Mouse (Mus musculus): ENCODE measurements at regions not wholly inside any gene's neighbourhood (a gene's known extent, or its start where the extent isn't known, plus 50 kb on each side); places are given as distances from the start of the nearest gene placed in this dataset.

DNA sequence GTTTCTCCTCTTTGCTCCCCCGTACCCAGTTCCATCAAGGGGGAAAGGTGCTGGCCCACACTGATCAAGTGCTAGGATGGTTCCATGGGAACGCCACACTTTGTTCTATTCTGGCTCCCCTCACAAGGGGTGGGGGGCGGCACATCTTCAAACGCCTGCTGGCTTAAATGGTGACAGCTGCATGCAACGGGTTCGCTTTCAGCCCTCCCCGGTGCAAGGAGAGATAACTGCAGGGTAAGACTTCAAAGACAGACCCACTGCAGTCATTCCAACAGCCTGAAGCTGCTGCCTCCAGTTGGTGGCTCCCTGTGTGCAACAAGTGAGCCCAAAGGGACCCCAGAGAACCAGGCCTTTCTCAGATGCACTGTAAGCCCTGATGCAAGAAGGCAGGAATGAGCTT lies 173.9 kb upstream of the Lef1 start:
- H3K27ac ChIP-seq, result peak overlapping the region; percentile 8; the same call in 1 of the 2 replicates
- H3K4me2 ChIP-seq, result no peak overlapping the region; the same call in 1 of the 2 replicates
- no peak overlapping the region for H3K9ac ChIP-seq (replicated peaks)
- H3K36me3 ChIP-seq, result no peaks in the 10 kb centered on the region
- 20% methylated on average over 7 of the region's 7 CpGs for WGBS
- no peaks in the 10 kb centered on the region; the same call in 1 of the 2 replicates for H3K27me3 ChIP-seq
- peaks cover 21% of the 10 kb centered on the region for H3K4me1 ChIP-seq (replicated peaks)
- ATAC-seq (ENCODE audit: insufficient number of reproducible peaks, insufficient read depth, low FRiP score, low TSS enrichment, low read depth), result no peak
- H3K4me3 ChIP-seq (replicated peaks), result no peak overlapping the region
- no peaks in the 10 kb centered on the region for H3K9me3 ChIP-seq

DNA sequence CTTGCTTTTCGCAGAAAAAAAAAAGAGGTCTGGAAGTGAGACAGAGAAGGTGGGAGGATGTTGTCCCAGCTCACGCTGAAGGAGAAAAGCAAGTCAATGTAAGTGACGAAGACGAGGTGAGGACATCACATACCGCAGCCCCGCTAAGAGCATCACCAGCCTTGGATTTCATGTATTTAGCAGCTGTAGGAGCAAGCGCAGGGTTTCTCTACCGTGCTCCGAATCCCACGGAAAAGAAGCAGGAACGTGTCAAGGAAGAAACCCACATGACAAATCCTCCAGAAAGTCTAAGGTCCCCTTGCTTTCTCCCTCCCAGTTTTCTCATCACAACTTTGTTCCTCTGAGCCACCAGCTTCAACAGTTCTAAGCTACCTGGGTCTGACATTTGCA lies 174.3 kb upstream of the Lef1 start:
- 52% methylated on average over 11 of the region's 11 CpGs for WGBS
- Histone ChIP-seq H3K4me2 (peak overlapping the region; percentile 19; the same call in 1 of the 2 replicates), H3K4me1 (replicated peaks) (peaks cover 23% of the 10 kb centered on the region), H3K27me3 (no peaks in the 10 kb centered on the region; the same call in 1 of the 2 replicates), H3K27ac (peak overlapping the region; percentile 8), H3K9me3 (no peaks in the 10 kb centered on the region), H3K9ac (replicated peaks) (no peak overlapping the region), H3K4me3 (replicated peaks) (no peak overlapping the region), H3K36me3 (no peaks in the 10 kb centered on the region)
- ATAC-seq (ENCODE audit: insufficient number of reproducible peaks, insufficient read depth, low FRiP score, low TSS enrichment, low read depth), result no peak

DNA sequence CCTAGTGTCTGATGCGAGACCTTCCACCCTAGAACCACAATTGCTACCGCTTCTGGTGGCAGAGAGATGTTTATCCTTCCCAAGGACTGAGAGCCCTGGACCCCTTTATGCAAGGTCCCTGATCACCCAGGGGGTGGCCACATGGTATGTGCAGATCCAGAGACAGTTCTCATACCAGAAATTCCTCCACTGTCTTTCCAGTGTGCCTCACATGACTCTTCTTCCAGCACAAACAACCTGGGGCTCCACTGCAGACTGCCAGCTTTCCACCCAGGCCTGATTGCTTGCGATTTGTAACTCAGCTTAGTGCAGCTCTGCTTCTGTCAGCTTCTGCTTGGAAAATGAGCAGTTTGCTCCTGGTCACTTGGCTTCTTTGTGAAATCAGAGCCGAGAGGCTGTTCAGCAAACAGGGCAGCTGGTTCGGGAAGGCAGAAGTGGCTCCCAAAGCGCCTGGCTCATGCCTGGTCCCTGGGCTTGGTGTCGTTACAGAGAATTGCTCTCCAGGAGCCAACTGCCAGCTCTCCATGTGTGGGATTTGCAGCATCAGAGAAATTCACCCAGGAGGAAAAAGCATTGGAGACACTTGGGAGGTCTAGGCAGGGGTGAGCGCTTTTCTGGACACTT lies 174.9 kb upstream of the Lef1 start:
- ATAC-seq (ENCODE audit: insufficient number of reproducible peaks, insufficient read depth, low FRiP score, low TSS enrichment, low read depth), result no peak
- Histone ChIP-seq H3K4me2 (peak overlapping the region; percentile 19; the same call in 1 of the 2 replicates), H3K27ac (peak overlapping the region; percentile 8), H3K4me1 (replicated peaks) (peaks cover 23% of the 10 kb centered on the region), H3K9ac (replicated peaks) (no peak overlapping the region), H3K36me3 (no peaks in the 10 kb centered on the region), H3K4me3 (replicated peaks) (no peak overlapping the region), H3K9me3 (no peaks in the 10 kb centered on the region), H3K27me3 (no peaks in the 10 kb centered on the region; the same call in 1 of the 2 replicates)
- 38% methylated on average over 8 of the region's 8 CpGs for WGBS

DNA sequence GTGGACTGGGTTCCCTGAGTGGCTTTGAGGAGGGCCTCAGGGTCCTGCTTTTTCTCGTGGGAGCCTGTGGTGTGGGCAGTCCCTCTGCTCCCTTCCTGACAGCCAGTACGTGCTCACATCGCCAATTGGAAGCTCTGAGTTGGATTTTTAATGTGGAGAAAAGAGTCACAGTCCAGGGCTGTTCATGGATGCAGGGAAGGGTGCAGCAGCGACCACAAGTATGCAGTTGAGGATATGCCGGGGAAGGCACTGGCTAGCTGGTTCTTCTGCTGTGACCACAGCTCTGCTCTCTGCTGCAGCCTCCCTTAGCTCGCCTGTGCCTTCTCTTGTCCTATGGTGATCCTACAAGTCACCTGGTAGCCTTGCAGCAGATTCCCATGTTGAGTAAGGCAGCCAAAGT lies 177.5 kb upstream of the Lef1 start:
- WGBS, result 67% methylated on average over 6 of the region's 6 CpGs
- H3K27ac ChIP-seq, result no peak overlapping the region
- ATAC-seq (ENCODE audit: insufficient number of reproducible peaks, insufficient read depth, low FRiP score, low TSS enrichment, low read depth), result no peak

DNA sequence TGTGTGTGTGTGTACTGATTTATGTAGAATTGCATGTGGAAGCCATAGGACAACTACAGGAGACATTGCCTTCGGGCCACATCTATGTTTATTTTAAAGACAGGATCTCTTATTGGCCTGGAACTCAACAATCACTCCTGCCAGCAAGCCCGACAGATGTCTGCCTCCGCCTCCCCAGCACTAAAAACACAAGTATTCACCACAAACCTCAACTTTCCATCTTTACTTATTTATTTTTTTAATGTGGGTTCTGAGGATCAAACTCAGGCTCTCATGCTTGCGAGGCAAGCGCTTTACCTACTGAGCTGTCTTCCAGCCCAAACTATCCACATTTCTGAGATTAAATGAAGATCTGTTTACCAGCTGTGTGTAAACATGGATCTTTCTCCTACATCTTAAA lies 178.0 kb upstream of the Lef1 start:
- Histone ChIP-seq H3K27ac (no peak overlapping the region), H3K9ac (replicated peaks) (no peak overlapping the region), H3K9me3 (no peaks in the 10 kb centered on the region), H3K27me3 (no peaks in the 10 kb centered on the region; the same call in 1 of the 2 replicates), H3K4me1 (replicated peaks) (peaks cover 23% of the 10 kb centered on the region), H3K4me2 (no peak overlapping the region), H3K36me3 (no peaks in the 10 kb centered on the region), H3K4me3 (replicated peaks) (no peak overlapping the region)
- no peak for ATAC-seq (ENCODE audit: insufficient number of reproducible peaks, insufficient read depth, low FRiP score, low TSS enrichment, low read depth)
- 80% methylated on average over 5 of the region's 5 CpGs for WGBS

More for the DNA sequence above, 177.5 kb upstream of the Lef1 start:
- Histone ChIP-seq H3K9ac (replicated peaks) (no peak overlapping the region), H3K4me3 (replicated peaks) (no peak overlapping the region), H3K27me3 (no peaks in the 10 kb centered on the region; the same call in 1 of the 2 replicates), H3K4me1 (replicated peaks) (peaks cover 23% of the 10 kb centered on the region), H3K4me2 (no peak overlapping the region), H3K9me3 (no peaks in the 10 kb centered on the region), H3K36me3 (no peaks in the 10 kb centered on the region)

DNA sequence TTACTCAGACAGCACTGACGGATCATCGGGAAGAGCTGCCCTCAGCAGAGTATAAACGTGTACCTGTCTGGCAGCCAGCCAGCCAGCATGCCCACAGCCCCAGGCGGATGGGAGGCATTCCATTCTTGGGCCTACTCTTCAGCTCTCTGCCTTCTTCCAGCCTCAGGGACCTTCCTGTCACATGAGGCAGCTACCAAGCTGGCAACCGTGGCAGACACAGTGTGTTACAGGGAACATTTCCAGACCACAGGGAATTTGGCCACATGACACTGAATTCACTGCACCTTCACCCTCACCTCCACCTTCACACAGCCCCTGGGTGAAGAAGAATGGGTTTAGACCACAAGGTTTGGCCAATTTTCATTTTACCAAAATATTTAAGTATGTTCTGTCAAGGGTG lies 185.3 kb upstream of the Lef1 start:
- H3K9me3 ChIP-seq, result peaks cover 4% of the 10 kb centered on the region; the same call in 1 of the 2 replicates
- WGBS, result 57% methylated on average over 5 of the region's 5 CpGs
- H3K4me3 ChIP-seq (replicated peaks), result no peak overlapping the region
- no peak overlapping the region for H3K27ac ChIP-seq
- no peak overlapping the region for H3K9ac ChIP-seq (replicated peaks)
- H3K36me3 ChIP-seq, result no peaks in the 10 kb centered on the region
- peaks cover 8% of the 10 kb centered on the region for H3K27me3 ChIP-seq
- peak; percentile 48; the same call in 1 of the 2 replicates for ATAC-seq (ENCODE audit: insufficient number of reproducible peaks, insufficient read depth, low FRiP score, low TSS enrichment, low read depth)
- H3K4me1 ChIP-seq (replicated peaks), result peaks cover 14% of the 10 kb centered on the region
- H3K4me2 ChIP-seq, result no peak overlapping the region

DNA sequence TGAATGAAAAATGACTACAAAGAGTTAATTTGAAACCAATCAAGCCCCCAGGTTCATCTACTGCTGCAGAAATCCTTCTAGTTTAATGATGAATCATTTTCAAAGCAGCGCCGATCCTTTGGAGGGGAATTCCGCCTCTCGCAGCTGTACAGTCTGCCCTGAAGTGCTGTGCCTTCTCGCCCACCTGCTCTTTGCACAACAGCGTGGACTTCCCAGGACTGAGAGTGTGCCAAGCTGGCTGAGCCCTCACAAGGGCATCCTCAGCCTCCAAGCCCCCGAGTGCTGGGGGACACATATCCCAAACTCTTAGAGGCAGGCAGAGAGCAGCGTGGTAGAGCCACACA lies 186.7 kb upstream of the Lef1 start:
- no peak overlapping the region for H3K27ac ChIP-seq
- ATAC-seq (ENCODE audit: insufficient number of reproducible peaks, insufficient read depth, low FRiP score, low TSS enrichment, low read depth), result no peak
- peaks cover 4% of the 10 kb centered on the region; the same call in 1 of the 2 replicates for H3K9me3 ChIP-seq
- no peak overlapping the region for H3K9ac ChIP-seq (replicated peaks)
- H3K27me3 ChIP-seq, result peaks cover 8% of the 10 kb centered on the region
- 12% methylated on average over 8 of the region's 8 CpGs for WGBS
- H3K4me2 ChIP-seq, result peak overlapping the region; percentile 58
- H3K4me3 ChIP-seq (replicated peaks), result peak overlapping the region; percentile 25
- no peaks in the 10 kb centered on the region for H3K36me3 ChIP-seq
- H3K4me1 ChIP-seq (replicated peaks), result peaks cover 14% of the 10 kb centered on the region

DNA sequence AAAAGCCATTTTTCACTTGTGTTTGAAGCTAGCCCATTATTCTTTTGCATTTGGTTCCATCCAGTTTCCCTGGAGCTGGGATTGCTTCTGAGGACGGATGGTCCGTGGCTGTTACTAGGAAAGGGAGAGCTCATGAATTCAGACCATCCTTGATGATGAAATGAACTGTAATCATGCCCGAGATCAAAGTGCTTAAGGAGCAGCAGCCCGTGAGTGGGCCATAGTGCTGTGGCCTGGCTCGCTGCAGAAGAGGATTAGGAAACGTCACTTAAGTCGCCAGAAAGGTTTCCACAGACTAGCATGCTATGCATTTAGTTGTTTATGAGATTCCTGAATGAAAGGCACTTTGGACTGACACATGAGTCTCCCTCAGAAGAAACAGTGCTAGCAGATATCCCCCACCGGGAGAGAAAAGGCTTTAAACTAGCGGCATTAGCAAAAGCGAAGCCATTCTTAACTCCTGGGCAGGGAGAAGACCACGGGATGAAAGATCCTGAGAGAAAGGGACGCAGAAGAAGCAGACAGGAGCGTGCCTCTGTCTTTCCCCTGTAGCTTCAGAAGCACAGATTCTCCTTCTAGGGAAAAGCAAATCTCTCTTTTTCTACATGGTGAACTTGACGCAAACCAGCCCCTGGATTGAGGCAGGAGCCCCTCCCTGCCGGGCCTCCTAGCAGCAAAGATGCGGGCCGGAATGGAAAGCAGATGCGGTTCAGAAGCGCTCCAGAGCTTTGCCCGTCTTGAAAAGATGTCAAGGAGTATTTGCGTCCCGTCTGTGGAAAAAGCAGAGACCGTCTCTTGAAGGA lies 187.3 kb upstream of the Lef1 start:
- ATAC-seq (ENCODE audit: insufficient number of reproducible peaks, insufficient read depth, low FRiP score, low TSS enrichment, low read depth), result no peak
- peaks cover 8% of the 10 kb centered on the region for H3K27me3 ChIP-seq
- H3K4me2 ChIP-seq, result peak overlapping the region; percentile 58
- H3K36me3 ChIP-seq, result no peaks in the 10 kb centered on the region
- peaks cover 14% of the 10 kb centered on the region for H3K4me1 ChIP-seq (replicated peaks)
- peaks cover 4% of the 10 kb centered on the region; the same call in 1 of the 2 replicates for H3K9me3 ChIP-seq
- no peak overlapping the region for H3K27ac ChIP-seq
- peak overlapping the region; percentile 25 for H3K4me3 ChIP-seq (replicated peaks)
- WGBS, result 6% methylated on average over 23 of the region's 23 CpGs
- H3K9ac ChIP-seq (replicated peaks), result no peak overlapping the region

DNA sequence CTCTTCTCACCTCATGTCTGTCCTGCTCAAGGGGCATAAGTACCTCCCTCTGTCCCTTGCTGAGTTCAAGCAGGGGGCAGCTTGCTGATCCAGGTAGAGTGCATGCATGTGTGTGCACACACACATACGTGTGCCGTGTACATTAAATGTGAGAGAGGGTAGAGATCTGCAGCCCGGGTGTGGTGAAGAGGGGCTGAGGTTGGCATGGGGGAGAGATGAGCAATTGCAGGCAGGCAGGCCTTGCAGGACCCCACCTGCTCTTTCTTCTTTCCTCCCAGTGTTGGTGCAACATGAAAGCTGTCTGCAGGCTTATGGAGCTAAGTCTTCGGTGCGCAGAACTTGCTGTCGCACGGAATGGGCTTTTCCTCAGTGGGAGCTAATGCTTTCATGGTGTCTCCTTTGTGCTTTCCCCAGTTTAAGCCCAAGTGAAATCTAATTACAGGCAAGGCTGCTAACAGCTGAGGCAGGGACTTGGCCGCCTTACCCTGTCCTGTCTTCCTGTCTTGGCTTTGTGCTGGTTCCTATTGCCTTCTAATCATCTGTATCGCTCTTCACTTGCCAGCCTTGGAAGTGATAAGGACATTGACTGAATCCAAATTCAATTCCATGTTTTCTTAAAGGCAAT lies 188.5 kb upstream of the Lef1 start:
- 85% methylated on average over 9 of the region's 9 CpGs for WGBS
- peaks cover 4% of the 10 kb centered on the region; the same call in 1 of the 2 replicates for H3K9me3 ChIP-seq
- H3K27me3 ChIP-seq, result peaks cover 6% of the 10 kb centered on the region
- no peak overlapping the region for H3K4me2 ChIP-seq
- no peaks in the 10 kb centered on the region for H3K36me3 ChIP-seq
- H3K9ac ChIP-seq (replicated peaks), result no peak overlapping the region
- H3K27ac ChIP-seq, result no peak overlapping the region
- ATAC-seq (ENCODE audit: insufficient number of reproducible peaks, insufficient read depth, low FRiP score, low TSS enrichment, low read depth), result no peak
- no peak overlapping the region for H3K4me3 ChIP-seq (replicated peaks)
- H3K4me1 ChIP-seq (replicated peaks), result peaks cover 14% of the 10 kb centered on the region

DNA sequence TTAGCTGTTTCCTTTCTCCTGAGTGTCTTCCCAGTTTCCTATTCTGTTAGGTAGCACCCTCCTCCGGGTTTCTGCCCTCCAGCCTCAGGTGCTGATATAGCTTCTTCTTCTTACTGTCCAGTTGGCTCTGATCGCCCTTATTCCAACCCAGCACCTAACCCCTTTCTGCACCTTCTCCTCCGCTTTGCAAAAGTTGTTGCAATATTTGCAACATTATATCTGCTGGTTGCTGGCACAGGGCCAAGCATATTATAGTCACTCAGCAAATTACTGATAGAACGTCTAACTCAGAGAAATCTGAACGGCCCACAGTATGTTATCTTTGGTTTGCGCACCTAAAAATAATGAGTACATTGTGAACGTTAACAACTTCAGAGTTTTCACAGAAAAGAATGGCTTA lies 183.6 kb upstream of the Rpl34 start:
- Histone ChIP-seq H3K36me3 (no peaks in the 10 kb centered on the region), H3K9me3 (no peaks in the 10 kb centered on the region), H3K4me3 (replicated peaks) (no peak overlapping the region), H3K4me2 (no peak overlapping the region), H3K27ac (no peak overlapping the region), H3K9ac (replicated peaks) (no peak overlapping the region), H3K27me3 (no peaks in the 10 kb centered on the region), H3K4me1 (replicated peaks) (no peaks in the 10 kb centered on the region)
- WGBS, result 71% methylated on average over 7 of the region's 7 CpGs
- ATAC-seq (ENCODE audit: insufficient number of reproducible peaks, insufficient read depth, low FRiP score, low TSS enrichment, low read depth), result no peak

DNA sequence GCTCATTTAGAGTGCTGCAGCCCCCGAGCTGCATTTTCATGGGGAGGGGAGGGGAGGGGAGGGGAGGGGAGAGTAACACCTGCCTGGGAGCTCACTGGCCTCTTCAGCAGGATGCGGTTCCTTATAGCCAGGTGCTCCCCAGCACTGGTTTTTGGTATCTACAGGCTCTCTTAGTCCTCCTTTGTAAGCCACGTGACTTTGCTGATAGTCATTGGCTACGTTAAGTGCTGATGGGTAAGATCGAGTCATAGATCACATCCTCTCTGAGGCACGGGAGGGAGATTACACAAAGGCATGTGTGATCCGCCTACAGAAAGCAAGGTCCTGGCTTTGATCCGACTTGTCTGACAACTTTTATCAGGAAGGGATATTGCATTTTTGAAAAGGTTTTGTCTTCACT lies 174.9 kb upstream of the Rpl34 start:
- no peak overlapping the region for H3K9ac ChIP-seq (replicated peaks)
- 0 out of 2 replicates have a peak, but pooled peaks cover 5% of the 10 kb centered on the region for H3K27me3 ChIP-seq
- WGBS, result 48% methylated on average over 8 of the region's 8 CpGs
- no peak for ATAC-seq (ENCODE audit: insufficient number of reproducible peaks, insufficient read depth, low FRiP score, low TSS enrichment, low read depth)
- no peaks in the 10 kb centered on the region for H3K9me3 ChIP-seq
- no peak overlapping the region for H3K27ac ChIP-seq
- H3K4me3 ChIP-seq (replicated peaks), result no peak overlapping the region
- H3K4me2 ChIP-seq, result no peak overlapping the region
- H3K4me1 ChIP-seq (replicated peaks), result peaks cover 14% of the 10 kb centered on the region; the same call in 1 of the 2 replicates
- H3K36me3 ChIP-seq, result no peaks in the 10 kb centered on the region

Measured in limb, embryonic 12.5 days (tissue).